Mouse (Mus musculus): Measurements from ENCODE around the gene Phf14.
"Not testable (repeated sequence)": the region's sequence is repeated elsewhere in the genome, so short reads cannot be mapped to it uniquely, and the experiment has no call there.

Phf14 gene

DNA sequence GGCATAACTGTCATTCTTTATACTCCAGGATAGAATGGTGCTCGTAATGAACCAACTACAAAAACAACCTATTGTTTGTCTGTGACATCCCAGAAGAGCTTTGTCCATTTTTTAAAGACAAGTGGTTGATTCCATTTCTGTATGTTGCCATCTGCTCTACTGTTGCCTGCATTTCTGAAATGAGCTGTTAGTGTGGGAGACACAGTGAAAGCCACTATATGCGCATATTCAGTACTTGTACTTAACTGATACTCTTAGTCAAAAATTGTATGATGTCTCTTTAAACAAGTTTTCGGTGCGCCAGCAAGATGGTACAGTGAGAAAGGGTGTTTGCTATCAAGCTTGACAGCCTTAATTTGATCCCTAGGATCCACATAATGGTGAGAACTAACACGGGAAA, 177.1 kb downstream of the Phf14 start:
- in situ Hi-C loops (cut with MboI, MseI) = no loop called here

DNA sequence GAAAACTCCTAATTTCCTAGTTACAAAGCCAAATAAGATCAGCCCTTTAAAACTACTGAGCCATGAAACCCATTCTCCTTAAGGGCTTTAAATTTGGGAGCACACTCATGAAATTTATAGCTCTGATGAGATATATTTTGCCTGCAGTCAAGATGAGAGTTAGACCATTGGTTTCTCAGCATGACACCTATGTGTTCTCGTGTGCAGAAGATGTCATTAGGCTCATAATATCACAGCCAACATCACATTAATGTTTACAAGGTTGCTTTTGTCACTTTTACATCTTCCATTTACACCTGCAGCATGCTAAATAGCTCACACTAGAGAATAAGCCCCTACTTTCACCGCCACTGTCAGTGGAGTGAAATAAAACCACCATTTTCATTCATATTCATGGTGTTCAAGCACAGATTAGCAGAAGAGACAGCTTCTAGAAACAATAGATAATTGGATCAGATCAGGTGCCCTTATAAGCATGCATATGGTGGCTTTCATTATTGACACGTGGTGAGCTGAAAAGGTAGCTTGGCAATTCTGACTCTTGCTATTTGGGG, 181.9 kb downstream of the Phf14 start:
- in situ Hi-C loops (cut with MboI, MseI) = no loop called here

DNA sequence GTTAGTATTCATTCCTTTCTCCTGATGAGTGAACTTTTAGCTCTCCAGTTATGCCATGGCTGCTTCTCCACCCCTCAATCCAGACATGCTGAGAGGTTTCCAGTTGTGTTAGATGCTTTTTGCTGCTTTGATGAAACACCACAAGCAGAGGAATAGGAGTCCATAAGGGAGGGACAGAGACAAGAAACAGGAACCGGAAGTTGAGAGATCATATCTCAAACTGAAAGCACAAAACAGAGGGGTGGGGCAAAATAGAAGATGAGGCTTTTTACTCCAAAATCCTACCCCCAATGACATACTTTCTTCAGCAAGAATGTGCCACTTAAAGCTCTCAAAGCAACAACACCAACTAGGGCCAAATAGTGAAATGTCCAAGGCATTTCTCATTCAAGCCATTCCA, 188.1 kb downstream of the Phf14 start:
- in situ Hi-C loops (cut with MboI, MseI) = no loop called here

DNA sequence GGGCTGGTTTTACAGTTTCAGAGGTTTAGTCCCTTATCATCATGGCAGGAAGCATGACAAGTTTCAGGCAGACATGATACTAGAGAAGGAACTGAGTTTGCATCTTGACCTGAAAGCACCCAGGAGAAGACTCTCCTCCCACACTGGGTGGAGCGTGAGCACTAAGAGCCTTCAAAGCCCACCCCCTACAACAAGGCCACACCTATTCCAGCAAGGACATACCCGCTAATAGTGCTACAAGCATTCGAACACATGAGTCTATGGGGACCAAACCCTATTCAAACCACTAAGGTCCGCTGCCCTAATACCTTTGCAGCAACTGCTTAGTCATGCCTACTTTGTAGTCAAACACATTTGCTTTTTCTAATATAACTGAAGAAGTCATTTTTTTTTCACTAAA, 189.5 kb downstream of the Phf14 start:
- in situ Hi-C loops (cut with MboI, MseI) = no loop called here

DNA sequence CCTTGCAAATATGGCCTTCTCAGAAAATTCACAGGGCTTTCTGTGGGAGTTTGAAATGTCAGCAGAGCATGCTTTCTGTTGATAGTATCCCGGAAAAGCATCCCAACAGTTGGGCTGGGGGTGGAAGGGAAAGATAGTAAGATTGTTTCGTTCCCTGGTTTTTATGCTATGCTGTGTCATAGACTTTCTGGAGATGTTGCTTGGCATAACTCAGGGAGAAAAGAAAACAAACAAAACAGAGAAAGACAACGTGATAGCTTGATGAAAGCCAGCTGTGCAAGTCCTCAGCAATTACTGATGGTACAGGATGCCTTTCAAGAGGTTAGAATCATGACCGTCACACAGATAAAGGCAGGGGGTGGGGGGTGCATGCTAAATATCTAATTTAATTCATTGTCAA, 197.5 kb downstream of the Phf14 start:
- in situ Hi-C loops (cut with MboI, MseI) = no loop called here

- in situ Hi-C loops (cut with MboI, MseI) = no loop called here
Measured at GRCm38 (mm10) chr6:12107326-12107725, 199.7 kb downstream of the Phf14 start.

DNA sequence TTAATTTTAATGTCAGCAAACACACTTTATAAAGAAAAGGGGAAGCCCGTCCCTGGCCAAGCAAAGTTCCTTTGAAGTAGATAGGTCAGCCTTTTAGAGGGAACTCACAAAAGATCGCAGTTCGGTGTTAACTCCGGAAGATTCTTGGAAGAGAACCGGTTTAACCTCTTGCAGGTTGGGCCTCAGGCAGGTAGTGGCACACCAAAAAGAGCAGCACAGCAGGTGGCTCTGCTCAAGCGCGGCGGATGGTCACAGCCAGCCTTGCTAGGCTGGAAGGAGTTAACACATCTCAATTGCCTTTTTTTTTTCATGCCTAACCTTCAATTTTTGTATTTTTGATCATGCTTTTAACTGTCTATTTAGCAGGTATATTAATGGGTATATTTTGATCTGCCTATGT, 200.2 kb downstream of the Phf14 start:
- in situ Hi-C loops (cut with MboI, MseI) = no loop called here

DNA sequence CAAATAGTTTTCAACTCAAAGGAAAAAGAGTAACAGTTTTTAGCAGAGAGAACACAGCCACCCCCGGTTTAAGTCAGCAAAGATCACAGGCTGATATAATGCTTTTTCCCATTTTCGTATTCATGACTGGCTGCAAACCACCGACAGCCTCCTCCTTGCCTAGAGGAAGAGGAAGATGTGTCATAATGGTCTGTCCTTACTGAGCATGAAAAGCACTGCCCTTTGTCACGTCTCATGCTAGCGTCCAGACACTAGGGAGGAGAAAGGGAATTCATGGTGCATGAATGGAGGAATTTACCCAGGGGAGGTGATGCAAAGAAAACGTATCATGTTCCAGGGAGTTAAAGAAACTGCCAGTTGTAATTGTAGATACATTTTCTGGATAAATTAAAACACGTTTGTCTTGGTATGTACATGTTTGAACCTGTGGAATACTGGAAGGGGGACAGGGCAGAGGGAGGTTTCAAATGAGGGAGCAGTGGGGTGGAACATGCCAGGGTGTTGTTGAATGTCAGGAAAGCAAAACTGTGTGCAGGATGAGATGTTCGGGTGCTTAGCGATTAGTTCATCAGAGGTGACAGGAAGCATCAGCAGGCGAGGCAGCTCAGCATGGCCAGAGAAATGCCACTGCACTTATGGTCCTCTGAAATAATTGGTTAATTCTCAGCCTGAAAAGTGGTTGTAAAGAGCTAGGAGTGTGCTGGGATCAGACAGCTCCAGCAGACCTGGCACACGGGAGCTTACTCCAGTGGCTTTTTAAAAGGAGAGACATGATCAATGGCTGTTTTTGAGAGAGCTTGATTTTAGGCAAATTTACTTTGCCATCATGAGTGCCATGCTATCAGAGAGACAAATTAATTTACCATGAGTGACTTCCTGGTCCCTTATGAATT, 209.6 kb downstream of the Phf14 start:
- in situ Hi-C loops (cut with MboI, MseI) = no loop called here

DNA sequence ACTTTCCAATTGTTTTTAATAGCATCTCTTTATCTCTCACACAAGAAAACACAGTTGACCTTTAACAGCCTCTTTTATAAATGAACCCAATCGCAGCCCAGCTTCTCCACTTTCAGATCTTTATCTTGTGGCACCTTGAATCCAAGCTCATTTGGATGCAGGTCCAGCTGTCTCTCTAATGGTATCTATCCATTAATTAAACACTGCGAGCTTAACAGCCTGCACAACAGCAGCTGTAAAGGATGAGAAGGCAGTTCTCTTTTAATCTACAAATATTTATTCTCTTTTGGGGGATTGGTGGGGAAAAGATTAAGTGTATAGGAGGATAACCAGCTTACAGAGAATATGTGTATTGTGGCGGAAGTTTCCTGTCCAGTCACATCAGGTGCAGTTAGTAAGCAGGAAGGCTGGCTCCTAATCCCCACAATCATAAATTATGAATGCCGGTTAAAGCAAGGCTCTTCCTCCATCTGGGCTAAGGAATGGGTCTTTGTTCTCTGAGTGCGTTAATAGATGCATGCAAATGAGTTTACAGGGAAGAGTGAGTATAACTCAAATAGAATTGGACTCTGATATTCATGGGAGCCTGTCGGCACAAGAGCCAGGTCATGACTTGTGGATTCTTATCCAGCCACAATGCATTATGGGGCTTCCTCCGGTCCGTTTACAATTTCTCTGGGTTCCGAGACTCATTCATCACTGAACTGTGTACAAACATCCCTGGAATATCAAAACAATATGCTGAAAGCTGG, 210.4 kb downstream of the Phf14 start:
- in situ Hi-C loops (cut with MboI, MseI) = no loop called here

GRCm38 (mm10) chr6:12122759-12123158, 215.2 kb downstream of the Phf14 start:
- in situ Hi-C loops (cut with MboI, MseI) = no loop called here

DNA sequence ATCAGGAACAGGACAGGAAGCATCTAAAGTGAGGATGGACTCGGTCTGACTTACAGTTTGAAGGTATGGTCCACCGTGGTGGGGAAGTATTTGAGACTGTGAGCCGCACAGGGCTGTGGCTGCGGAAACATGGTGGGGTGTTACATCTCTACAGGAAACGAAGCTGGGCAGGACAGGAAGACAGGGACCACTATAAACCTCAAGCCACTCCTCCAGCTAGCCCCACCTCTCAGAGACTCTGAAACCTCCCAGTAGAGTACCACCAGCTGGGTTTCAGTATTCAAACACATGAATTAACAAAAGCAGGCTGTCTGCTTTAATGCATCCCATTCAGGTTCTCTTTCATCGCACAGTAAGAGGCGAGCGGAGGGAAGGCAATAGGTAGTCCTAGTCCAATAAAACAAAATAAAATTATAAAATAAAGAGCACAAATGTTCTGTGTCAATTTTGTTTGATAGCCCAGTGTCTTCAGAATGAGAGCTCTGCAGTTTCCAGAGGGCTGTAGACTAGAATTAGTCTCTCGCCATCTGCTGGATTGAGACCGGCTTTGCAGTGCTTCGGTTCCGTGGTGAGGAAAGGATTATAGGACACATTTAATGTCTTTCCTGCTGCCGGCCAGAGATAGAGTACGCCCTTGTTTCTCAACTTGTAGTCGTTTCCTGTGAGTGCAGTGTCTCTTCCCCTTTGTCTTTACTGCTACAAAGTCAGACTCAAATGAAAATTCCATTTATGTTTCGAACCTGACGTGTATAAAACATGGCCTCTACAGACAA, 217.6 kb downstream of the Phf14 start:
- in situ Hi-C loops (cut with MboI, MseI) = no loop called here

- in situ Hi-C loops (cut with MboI, MseI) = not testable (repeated sequence)
Measured at GRCm38 (mm10) chr6:12126601-12127000, 219.0 kb downstream of the Phf14 start.

DNA sequence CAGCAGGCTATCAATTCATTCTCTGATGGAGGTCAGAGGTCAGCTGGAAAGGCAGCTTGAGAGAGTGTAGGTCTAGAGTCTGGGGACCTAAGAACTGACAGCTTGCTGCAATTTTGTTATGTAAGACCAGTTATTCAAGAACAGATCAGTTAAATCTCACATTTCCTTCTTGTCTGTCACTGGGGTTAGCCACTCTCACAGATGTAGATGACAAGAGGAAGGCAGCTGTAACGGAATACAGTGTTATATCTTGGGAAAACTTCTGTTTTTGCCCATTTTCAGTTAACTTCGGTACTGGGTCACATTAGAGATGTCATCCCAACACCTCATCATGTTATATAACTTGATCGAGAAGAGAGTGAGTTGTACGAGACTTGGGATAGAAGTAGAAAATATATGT, 219.7 kb downstream of the Phf14 start:
- in situ Hi-C loops (cut with MboI, MseI) = no loop called here

Data from T-helper 17 cell (primary cell).